Mouse (Mus musculus): Measurements from ENCODE around the gene Catsperb. TPM values are rescaled to one million over a fixed set of nuclear protein-coding genes. Genes with fewer than 3 reads are reported as not detected.

The Catsperb gene
- polyA plus RNA-seq, 1 experiment from 2014 or later: not detected

Small RNA genes within 50 kb of the gene (microRNA-seq; reads per million reads assigned to microRNA genes)
- not detected for gene Gm24542

All from heart, embryonic 13.5 days (tissue).